Mouse (Mus musculus) spleen, adult 18-20 months (tissue): Measurements from ENCODE around the gene Cacna1e.

Source experiments
- DNase-seq, 2 experiments: peaks; one replicate each; pipeline ENCODE4 v3.0.0; 2022; ENCODE audit warnings: mixed read lengths in 2 of 2

Gene Cacna1e

DNA sequence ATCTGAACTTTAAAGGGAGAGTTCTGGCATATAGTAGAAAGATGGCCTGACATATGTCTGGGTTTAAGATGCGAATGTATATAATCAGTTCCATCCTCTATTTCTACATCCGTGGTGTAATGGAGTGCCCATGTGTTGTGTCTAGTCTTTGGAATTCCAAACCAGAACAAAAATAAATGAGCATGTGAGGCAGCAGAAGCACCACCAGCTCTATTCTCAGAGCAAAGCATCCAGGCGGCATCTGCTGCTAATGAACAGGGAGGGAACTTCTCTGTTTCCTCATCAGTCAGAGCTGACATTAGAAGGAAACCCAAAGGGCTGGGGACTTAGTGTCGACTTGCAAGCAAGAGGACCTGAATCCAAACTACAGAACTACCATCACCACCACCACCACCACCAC is 385.5 kb downstream of the Cacna1e start:
- DNase-seq: no peak

DNA sequence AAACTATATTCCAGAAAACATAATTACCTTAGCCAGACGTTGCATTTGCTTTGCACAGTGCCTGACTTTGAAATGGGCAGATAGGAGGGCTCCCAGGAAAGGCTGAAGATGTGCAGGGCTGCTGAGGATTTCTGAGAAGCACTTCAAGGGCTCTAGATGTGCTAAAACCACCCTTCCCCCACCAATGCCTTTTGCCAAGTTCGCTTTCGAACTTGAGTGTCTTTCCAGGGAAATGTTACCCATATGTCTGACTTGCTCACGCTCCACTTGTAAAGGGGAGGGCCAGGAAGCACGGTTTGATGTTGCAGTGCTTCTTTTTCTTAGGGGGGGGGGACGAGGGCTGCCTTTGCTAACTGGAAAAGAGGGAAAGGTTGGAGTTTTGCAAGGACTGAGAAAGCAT is 393.2 kb downstream of the Cacna1e start:
- no peak for DNase-seq

DNA sequence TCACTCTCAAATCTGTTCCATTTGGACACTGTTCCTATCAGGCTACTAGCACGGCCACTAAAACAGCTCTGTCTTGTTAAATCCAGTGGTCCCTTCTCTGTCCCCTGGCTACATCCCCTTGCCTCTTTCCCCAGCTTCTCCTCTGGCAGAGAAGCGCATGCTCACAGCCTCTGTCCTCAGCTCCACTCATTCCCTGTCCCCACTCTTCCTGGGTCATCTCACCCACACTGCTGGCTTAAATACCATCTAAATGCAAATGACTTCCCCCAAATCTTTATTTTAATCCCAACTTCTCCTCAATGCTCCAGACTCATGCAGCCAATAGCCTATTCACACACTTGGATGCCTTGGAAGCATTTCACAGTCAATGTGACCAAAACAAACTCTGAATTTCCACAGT is 407.6 kb downstream of the Cacna1e start:
- DNase-seq: no peak

DNA sequence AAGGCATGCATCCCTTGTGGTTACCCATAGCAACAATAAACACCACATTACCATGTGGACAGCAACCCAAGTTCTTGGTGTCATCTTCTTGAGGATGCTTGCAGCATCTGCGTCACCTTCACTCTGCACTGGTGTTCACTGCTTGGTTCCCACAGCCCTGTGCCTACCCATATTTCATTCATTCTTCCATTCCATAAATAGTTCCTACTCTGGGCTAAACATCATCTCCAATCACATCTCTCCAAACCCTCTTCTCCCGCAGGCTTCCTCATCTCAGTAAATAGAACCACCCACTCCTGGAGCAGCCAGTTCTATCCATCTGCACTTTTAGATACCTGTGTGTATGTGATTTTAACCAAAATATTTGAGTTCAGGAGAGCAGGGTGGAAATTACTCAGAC is 408.6 kb downstream of the Cacna1e start:
- no peak for DNase-seq

DNA sequence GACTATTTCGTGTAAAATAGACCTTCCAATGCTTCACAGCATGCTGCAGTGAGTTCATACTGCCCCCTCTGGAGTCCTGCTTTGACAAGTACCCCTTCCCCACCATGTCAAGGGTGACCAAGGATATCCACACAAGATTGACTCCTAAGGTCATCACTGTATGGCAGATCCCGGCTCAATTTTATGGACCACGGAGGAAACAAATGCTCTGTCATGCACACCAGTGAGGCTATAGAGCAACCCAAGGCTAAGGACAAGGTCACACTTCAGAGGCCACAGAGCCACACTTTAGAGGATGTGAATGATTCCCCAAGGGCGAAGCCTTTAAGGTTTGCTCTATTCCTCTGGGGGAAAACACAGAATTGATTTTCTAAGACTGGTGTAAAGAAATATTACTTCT is 410.1 kb downstream of the Cacna1e start:
- no peak for DNase-seq

DNA sequence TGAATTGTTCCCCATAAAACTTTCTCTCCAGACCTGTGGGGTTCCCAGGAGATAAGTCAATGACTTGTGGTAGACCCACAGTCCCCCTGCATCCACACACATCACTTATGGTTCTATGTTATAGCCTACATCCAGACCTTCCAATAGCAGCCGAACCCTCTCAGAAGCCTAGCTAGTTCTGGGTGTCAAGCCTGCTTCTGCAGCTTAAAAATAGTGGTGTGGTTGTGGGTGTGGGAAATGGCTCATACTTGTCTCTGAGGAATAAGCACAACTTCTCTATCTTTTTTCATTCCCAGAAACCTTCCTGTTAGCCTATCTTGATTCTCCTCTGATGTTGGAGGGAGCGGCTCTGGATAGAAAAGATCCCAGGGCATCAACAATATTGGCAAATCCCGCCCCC is 417.0 kb downstream of the Cacna1e start:
- DNase-seq: no peak

DNA sequence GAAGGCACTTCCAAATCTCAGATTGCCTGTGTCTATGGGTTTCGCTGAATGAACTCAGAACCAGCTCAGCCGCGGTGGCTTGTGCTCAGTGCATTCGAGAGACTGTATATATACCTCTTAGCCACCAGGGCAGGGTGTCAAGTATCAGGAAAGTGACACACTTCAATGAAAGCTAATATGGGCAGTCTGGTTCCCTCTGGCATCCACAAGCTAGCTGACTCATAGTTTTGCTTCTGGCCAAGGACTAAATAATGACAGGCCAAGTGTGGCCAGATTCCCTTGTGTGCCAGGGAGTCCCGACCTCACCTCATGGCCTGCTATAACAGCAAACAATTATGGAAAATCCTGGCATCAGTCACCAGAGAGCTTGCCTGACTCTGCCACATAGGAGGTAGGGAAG is 422.8 kb downstream of the Cacna1e start:
- no peak for DNase-seq

DNA sequence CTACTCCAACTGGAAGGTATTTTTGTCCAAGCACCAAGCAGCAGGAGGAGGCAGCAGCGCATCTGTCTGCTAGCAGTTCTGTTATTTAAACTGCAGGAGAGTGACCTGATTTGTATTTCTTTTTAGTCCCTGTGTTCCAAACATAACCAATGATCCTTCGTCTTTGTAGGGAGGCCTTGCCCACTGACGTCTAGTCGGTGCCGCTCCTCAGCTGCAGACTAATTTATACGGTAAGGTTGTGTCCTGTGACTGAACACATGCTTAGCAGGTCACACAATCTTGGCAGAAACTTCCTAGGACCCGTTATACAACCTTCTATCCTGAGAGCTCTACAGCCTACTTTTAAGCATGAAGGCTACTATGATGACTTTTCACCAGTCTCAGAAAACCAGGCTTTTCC is 424.2 kb downstream of the Cacna1e start:
- no peak for DNase-seq

DNA sequence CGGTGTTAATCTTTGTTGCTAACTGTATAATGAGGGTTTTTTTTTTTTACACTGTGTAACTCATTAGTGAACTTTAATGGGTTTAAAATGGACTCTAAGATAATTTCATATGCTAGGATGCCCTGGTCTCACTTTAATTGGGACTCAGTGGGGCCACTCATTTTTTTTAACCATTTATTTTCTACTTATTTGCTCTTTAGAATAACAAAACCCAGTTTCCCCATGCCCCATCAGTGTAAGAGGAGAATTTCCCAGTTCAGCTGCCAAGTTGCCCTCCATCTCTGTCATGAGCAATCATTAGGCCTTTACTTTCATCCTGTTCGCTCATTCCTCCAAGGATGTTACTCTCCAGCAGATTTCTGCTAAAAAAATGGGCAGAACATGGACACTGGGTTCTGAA is 425.7 kb downstream of the Cacna1e start:
- no peak for DNase-seq

DNA sequence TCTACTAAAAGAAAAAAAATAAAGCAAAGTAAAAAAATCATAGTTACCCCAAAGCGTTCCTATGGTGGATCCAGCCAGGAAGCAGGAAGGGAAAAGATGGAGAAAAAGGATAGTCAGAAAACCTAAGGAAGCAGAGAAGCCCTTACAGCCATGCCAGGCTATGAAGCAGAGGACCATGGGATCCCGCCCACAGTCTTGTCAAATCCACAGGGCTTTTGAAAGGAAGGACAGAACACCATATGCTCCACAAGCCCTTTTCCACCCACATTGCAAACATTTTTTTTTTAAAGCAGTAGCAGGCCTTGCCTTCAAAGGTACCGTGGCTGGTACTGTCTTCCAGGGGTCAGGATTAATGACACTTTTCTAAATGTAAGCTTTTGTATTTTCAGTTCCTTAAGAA is 433.5 kb downstream of the Cacna1e start:
- DNase-seq: no peak

DNA sequence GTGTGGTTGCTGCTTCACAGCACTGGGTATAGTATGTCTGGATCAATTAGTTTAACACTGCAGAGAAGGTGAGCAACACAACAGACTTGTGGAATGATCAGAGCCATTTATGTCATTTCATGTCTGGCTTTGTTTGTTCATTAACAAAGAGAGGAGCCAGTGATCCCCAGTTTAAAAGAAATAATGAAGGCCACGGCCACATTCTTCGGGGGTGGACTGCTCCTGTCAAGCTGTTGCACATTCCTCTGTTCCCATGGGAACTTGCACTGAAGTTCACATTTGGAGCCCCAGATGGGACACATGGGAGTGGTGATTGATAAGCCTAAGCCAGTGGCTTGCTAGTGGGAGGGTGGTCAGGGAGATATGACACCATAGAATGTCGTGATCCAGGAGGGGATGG is 437.8 kb downstream of the Cacna1e start:
- DNase-seq: no peak

DNA sequence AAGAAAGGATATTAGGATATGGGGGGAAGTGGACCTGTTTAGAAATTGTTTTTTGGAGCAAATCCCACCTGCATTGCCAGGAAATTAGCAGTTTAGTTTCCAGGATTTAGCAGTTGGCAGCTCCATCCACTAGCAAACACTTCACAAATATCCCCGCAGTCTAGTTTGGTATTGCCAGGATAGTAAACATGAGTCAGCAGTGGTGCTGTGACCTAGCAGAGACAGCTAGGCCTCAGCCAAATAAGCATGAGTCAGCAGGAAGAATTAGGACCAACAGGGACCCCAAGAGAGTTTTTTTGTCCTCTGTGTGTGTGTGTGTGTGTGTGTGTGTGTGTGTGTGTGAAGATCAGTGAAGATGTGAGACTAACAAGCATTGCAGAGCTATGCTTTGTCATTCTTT is 450.8 kb downstream of the Cacna1e start:
- no peak for DNase-seq

DNA sequence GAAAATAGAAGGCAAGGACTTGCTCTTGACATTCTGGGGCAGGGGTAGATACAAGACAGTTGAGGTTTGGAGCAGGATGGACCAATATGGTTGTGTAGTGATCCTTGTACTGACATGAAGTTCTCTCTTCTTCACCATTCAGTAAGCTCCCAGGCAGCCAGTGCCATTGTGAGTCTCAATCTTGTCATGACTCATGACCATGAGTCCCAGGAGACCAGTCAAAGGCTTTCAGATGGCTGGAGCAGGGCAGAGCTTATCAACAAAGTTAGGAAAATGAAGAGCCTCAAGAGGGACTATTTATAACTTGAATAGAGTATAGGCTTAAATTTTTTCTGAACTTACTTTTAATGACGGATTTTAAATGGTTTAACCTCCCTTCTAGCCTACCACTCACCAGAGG is 451.2 kb downstream of the Cacna1e start:
- no peak for DNase-seq

DNA sequence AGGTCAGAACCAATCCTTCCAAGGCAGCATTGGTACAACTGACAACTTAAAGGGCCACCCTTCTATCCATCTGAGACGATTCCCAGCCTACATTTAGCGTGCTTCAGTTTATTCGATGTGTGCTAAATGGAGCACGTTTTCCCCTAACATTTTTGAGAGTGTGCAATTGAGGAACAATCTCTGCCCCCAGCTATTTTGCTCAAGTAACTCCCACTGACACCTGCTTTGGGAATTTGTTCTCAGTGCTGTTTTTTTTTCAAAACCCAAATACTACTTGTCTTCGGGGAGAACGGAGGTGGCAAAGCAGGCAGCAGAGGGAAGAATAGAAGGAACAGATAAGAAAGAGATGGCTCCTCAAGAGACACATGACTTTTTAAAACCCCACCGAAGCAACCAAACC is 456.0 kb downstream of the Cacna1e start:
- no peak for DNase-seq

DNA sequence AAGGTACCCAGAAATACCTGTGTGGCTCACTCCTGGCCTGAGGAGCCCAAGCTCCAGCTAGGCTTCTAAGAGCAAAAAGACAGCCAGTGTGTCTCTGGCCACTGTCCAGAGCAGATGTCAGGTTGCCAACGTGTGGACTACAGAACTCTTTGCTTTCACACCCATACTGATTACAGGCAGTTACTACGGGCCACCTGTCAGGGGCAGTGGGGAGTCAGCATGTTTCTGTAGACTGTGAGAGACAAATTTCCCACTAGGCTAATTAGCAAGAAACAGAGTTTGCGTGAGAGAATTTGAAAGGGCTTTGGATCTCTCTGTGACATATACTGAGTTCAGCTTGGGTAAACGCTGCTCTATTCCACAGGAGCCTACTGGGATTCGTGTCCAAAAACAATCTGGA is 466.0 kb downstream of the Cacna1e start:
- DNase-seq: no peak

DNA sequence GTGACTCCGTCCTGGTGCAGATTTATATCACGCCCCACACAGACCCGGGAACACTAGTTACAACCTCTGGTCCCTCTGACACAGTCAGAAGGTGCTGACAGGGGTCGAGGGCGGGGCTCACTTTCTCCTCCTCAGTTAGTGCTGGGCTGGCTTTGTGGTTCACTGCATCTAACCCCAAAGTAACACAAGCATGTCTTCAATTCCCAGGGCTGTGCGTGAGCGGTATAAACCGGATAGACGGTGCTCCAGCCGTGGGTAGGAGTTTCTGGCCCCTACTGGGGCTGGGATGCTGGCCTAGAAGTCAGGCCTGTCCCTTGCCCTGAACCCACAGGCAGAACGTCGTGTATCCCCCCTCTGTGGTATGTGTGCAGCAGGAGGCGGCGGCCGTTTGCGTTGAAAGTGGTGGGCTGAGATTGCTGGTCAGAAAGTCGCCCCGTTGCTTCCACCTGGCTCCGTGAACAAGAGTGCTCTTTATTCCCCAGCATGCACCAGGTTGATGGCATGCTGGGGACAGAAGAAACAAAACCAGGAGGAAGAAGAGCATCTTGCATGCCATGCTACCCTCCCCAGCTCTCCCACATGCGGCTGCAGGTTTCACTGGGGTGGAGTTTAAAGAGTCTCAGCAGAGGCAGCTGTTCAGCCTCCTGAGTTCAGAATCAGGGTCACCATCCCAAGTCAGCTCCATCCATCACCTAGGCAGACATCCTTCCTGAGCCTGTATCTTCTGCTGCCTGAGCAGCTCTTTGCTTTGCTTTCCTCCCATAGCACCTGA is 467.7 kb downstream of the Cacna1e start:
- no peak for DNase-seq

DNA sequence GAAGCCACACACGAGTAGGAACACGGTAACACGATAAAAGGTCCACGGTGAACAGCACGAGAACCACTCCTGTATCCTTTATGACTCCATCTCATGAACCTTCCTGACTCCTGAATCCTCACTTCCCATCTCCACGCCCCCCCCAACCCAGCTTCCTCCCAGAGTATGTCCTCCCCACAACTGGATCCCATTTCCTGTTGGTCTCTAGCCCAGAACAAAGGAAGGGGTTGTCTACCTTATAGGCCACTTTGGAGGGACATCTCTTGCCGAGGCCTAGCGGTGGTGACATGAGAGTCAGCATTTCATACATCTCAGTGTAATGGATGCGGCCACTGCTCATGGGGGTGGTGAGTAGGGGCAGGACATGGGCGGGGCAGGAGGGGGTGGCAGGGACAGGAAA is 468.5 kb downstream of the Cacna1e start:
- DNase-seq: no peak

DNA sequence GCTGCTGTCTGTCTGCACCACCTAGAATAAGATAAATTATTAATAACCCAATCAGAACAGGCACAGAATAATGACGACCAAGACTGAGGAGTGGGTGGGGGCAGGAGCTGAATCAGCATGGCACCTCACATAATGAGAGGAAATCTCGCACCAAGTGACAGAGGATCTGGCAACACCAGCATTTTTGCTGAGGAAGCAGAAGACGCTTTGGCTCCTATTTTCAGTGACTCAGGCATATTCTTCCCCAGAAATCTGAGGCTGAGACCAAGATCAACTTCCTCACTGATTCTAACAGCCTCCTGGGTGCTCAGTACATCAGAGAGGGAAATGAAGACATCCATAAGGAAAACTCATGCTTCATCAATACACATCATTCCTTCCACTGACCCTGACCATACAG is 471.2 kb downstream of the Cacna1e start:
- no peak for DNase-seq

DNA sequence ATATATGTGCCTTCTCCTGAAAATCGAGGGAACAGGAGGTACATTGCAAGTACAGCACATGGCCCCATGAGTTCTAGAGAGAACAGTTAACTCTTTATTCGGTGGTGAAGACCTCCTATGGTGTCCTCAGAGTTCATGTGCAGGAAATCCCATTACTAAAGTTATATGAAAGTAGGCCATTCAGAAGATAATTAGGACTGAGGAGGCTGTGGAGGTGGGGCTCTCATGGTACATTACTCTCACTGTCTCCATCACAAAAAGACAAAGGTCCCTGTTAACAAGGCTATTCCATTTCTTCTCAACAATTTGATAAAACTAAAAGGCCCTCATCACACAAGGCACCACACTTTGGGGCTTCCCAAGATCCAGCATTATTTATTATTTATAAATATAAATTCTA is 475.2 kb downstream of the Cacna1e start:
- DNase-seq: no peak

DNA sequence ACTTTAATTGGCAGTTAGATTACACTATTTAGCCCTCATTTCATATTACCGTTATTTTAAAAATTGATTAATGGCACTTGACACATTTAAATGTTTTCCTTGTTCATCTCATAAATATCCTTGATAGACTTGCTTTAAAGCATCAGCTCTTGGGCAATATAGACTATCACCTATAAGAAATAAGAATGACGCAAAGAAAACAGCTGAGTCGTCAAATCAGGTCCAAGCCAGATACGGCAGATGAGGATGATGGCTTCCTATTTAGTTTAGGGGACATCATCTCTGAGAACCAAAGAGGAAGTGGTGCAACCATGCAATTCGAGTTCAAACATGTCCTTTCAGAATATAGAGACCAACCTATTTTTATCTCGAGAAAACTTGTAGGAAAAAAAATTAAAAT is 492.3 kb downstream of the Cacna1e start:
- no peak for DNase-seq
